Mouse (Mus musculus) layer of hippocampus, adult 9-10 months (tissue): ENCODE data around the gene Tmem200b.

Experiments used
- DNase-seq: peaks from one replicate; pipeline ENCODE4 v3.0.0; 2022; ENCODE audit warnings: low spot score

The Tmem200b gene

GRCm38 (mm10) chr4:131910237-131910994 lies 11.2 kb upstream of the Tmem200b start:
- DNase-seq, result no peak

- DNase-seq, result no peak
Measured at GRCm38 (mm10) chr4:131911521-131911920, 10.1 kb upstream of the Tmem200b start.

GRCm38 (mm10) chr4:131913526-131913925 lies 8.0 kb upstream of the Tmem200b start:
- no peak for DNase-seq

GRCm38 (mm10) chr4:131914046-131914643 lies 7.4 kb upstream of the Tmem200b start:
- DNase-seq, result no peak

GRCm38 (mm10) chr4:131914891-131915469 lies 6.6 kb upstream of the Tmem200b start:
- DNase-seq, result no peak

- no peak for DNase-seq
Measured at GRCm38 (mm10) chr4:131915821-131916328, 5.7 kb upstream of the Tmem200b start.

GRCm38 (mm10) chr4:131916425-131916824 lies 5.1 kb upstream of the Tmem200b start:
- peak; percentile 35 for DNase-seq

GRCm38 (mm10) chr4:131917010-131917555 lies 4.5 kb upstream of the Tmem200b start:
- DNase-seq, result no peak

- no peak for DNase-seq
Measured at GRCm38 (mm10) chr4:131918026-131918533, 3.5 kb upstream of the Tmem200b start.

- no peak for DNase-seq
Measured at GRCm38 (mm10) chr4:131918711-131919500, 2.7 kb upstream of the Tmem200b start.

GRCm38 (mm10) chr4:131919506-131920140 lies 1.9 kb upstream of the Tmem200b start:
- no peak for DNase-seq

- no peak for DNase-seq
Measured at GRCm38 (mm10) chr4:131920141-131920594, 1.4 kb upstream of the Tmem200b start.

- DNase-seq, result no peak
Measured at GRCm38 (mm10) chr4:131920595-131921351, 798 bp upstream of the Tmem200b start.

GRCm38 (mm10) chr4:131922404-131922803 lies 833 bp downstream of the Tmem200b start:
- no peak for DNase-seq

GRCm38 (mm10) chr4:131924096-131924810 lies 2.7 kb downstream of the Tmem200b start:
- no peak for DNase-seq

GRCm38 (mm10) chr4:131929146-131929545 lies 7.6 kb downstream of the Tmem200b start:
- no peak for DNase-seq

- DNase-seq, result no peak
Measured at GRCm38 (mm10) chr4:131939459-131939858, 17.9 kb downstream of the Tmem200b start.

- no peak for DNase-seq
Measured at GRCm38 (mm10) chr4:131940846-131941245, 19.3 kb downstream of the Tmem200b start.

- DNase-seq, result no peak
Measured at GRCm38 (mm10) chr4:131947848-131948247, 26.3 kb downstream of the Tmem200b start.

- no peak for DNase-seq
Measured at GRCm38 (mm10) chr4:131949903-131950302, 28.3 kb downstream of the Tmem200b start.
